Mouse (Mus musculus) forebrain, embryonic 14.5 days (tissue): Measurements from ENCODE around the gene S100a6. TPM values are rescaled to one million over a fixed set of nuclear protein-coding genes. Genes with fewer than 3 reads are reported as not detected.
A peak's percentile ranks its signal among the peaks of the same experiment; 100 is the strongest.

Experiments
- ATAC-seq: fragments of 200-750 bp; cut with Nextera tagmentation; 2 replicates; pipeline ENCODE4 v1.8.0; 2017; ENCODE audit warnings: mild to moderate bottlenecking, moderate library complexity
- DNase-seq: peaks from one replicate; pipeline ENCODE4 v3.0.0-alpha.2; 2015; ENCODE audit warnings: low spot score
- H3K27ac ChIP-seq: fragments of 300-500 bp; sonication (generic); 2 replicates; pipeline ENCODE4 v1.5.1; 2014; ENCODE audit warnings: low read depth, mild to moderate bottlenecking, control low read depth, low read length, moderate library complexity
- H3K27me3 ChIP-seq: fragments of 300-500 bp; sonication (generic); replicated peaks from 2 replicates; pipeline ENCODE4 v1.6.1; 2014; ENCODE audit warnings: low read length, control low read depth, mixed read lengths; ENCODE audit not compliant: control insufficient read depth, insufficient read depth
- H3K36me3 ChIP-seq: fragments of 300-500 bp; sonication (generic); 2 replicates; pipeline ENCODE4 v1.6.1; 2014; ENCODE audit warnings: low read length, control low read depth; ENCODE audit not compliant: control insufficient read depth, insufficient read depth
- H3K4me1 ChIP-seq: fragments of 300-500 bp; sonication (generic); 2 replicates; pipeline ENCODE4 v1.6.1; 2014; ENCODE audit warnings: antibody characterized with exemption, low read length, control low read depth; ENCODE audit not compliant: control insufficient read depth, insufficient read depth
- H3K4me2 ChIP-seq: fragments of 300-500 bp; sonication (generic); 2 replicates; pipeline ENCODE4 v1.6.1; 2014; ENCODE audit warnings: mild to moderate bottlenecking, control low read depth, low read length
- H3K4me3 ChIP-seq: fragments of 300-500 bp; sonication (generic); 2 replicates; pipeline ENCODE4 v1.5.1; 2014; ENCODE audit warnings: low read depth, low read length, control low read depth
- H3K9ac ChIP-seq: fragments of 300-500 bp; sonication (generic); 2 replicates; pipeline ENCODE4 v1.6.1; 2014; ENCODE audit warnings: mild to moderate bottlenecking, low read length, control low read depth, moderate library complexity
- H3K9me3 ChIP-seq: fragments of 300-500 bp; sonication (generic); replicated peaks from 2 replicates; pipeline ENCODE4 v1.6.1; 2016; ENCODE audit warnings: low read length, control low read depth, mixed read lengths; ENCODE audit not compliant: control insufficient read depth
- whole genome bisulfite sequencing: fragments of 180-500 bp; shearing (Covaris S2); extraction: QIAGEN DNeasy Blood & Tissue Kit; methylation state at CpG from one replicate; pipeline ENCODE4 v1.1.7; 2014; 5-methylcytosine and 5-hydroxymethylcytosine counted together
- polyA plus RNA-seq: library from polyadenylated mRNA; unstranded; fragments of >200 nt; fragmentation: Nextera tagmentation; extraction: Ambion mirVana; gene quantifications from 2 replicates; pipeline ENCODE4 v1.2.1, GENCODE M21; 2014

S100a6 gene
- polyA plus RNA-seq, 1 experiment from 2014 or later: 22.8 TPM

GRCm38 (mm10) chr3:90649832-90650231, 37.1 kb downstream of the S100a6 start:
- Histone ChIP-seq H3K4me1 (no peaks in the 10 kb centered on the region), H3K9ac (no peak overlapping the region), H3K27me3 (no peaks in the 10 kb centered on the region), H3K4me3 (no peak overlapping the region), H3K9me3 (no peaks in the 10 kb centered on the region), H3K4me2 (no peak overlapping the region), H3K27ac (no peak overlapping the region), H3K36me3 (no peaks in the 10 kb centered on the region)
- no peak for DNase-seq
- ATAC-seq: no peak
- 90% methylated on average over 2 of the region's 2 CpGs for WGBS

- H3K9ac ChIP-seq: no peak overlapping the region
- H3K4me2 ChIP-seq: no peak overlapping the region
- no peaks in the 10 kb centered on the region for H3K27me3 ChIP-seq
- H3K4me1 ChIP-seq: no peaks in the 10 kb centered on the region
- H3K4me3 ChIP-seq: no peak overlapping the region
- DNase-seq: peak; percentile 91
- no peaks in the 10 kb centered on the region for H3K36me3 ChIP-seq
- no peak overlapping the region for H3K27ac ChIP-seq
- WGBS: 33% methylated on average over 5 of the region's 5 CpGs
- no peaks in the 10 kb centered on the region for H3K9me3 ChIP-seq
- ATAC-seq: peak; percentile 80
These were observed 40.3 kb downstream of the S100a6 start for GRCm38 (mm10) chr3:90652878-90653508.

- H3K9ac ChIP-seq: no peak within 1 kb of the TSS
- H3K36me3 ChIP-seq: no peaks in the 10 kb centered on the region
- H3K9me3 ChIP-seq: no peaks in the 10 kb centered on the region
- no peaks in the 10 kb centered on the region for H3K4me1 ChIP-seq
- H3K4me2 ChIP-seq: no peak within 1 kb of the TSS
- no peak within 1 kb of the TSS for H3K4me3 ChIP-seq
- H3K27me3 ChIP-seq: no peaks in the 10 kb centered on the region
- DNase-seq (no peak), ATAC-seq (no peak)
- H3K27ac ChIP-seq: no peak within 1 kb of the TSS
These were observed 41.0 kb downstream of the S100a6 start, which contains the start of gene S100a7a for GRCm38 (mm10) chr3:90653717-90654116. Gene S100a7a (plus strand): TSS chr3:90654017.

GRCm38 (mm10) chr3:90657405-90657804, 44.7 kb downstream of the S100a6 start:
- H3K27ac ChIP-seq: no peak overlapping the region
- H3K4me1 ChIP-seq: no peaks in the 10 kb centered on the region
- H3K36me3 ChIP-seq: no peaks in the 10 kb centered on the region
- H3K27me3 ChIP-seq: no peaks in the 10 kb centered on the region
- H3K4me3 ChIP-seq: no peak overlapping the region
- no peak overlapping the region for H3K4me2 ChIP-seq
- H3K9ac ChIP-seq: no peak overlapping the region
- WGBS: 73% methylated on average over 4 of the region's 4 CpGs
- ATAC-seq: no peak
- no peaks in the 10 kb centered on the region for H3K9me3 ChIP-seq
- peak; percentile 3 for DNase-seq

- ATAC-seq: no peak
- no peak for DNase-seq
- no peaks in the 10 kb centered on the region for H3K27me3 ChIP-seq
- no peak overlapping the region for H3K4me2 ChIP-seq
- no peak overlapping the region for H3K9ac ChIP-seq
- H3K4me1 ChIP-seq: no peaks in the 10 kb centered on the region
- no peak overlapping the region for H3K4me3 ChIP-seq
- no peaks in the 10 kb centered on the region for H3K9me3 ChIP-seq
- no peak overlapping the region for H3K27ac ChIP-seq
- no peaks in the 10 kb centered on the region for H3K36me3 ChIP-seq
These were observed 46.8 kb downstream of the S100a6 start for GRCm38 (mm10) chr3:90659364-90660044.

GRCm38 (mm10) chr3:90664219-90664618, 51.5 kb downstream of the S100a6 start:
- no peak overlapping the region for H3K9ac ChIP-seq
- no peak overlapping the region for H3K4me3 ChIP-seq
- WGBS: 88% methylated on average over 2 of the region's 2 CpGs
- no peaks in the 10 kb centered on the region for H3K36me3 ChIP-seq
- H3K9me3 ChIP-seq: no peaks in the 10 kb centered on the region
- 0 out of 2 replicates have a peak, but pooled peaks cover 2% of the 10 kb centered on the region for H3K4me1 ChIP-seq
- ATAC-seq (no peak), DNase-seq (peak; percentile 19)
- no peak overlapping the region for H3K27ac ChIP-seq
- H3K27me3 ChIP-seq: no peaks in the 10 kb centered on the region
- no peak overlapping the region for H3K4me2 ChIP-seq

GRCm38 (mm10) chr3:90668846-90669245, 56.2 kb downstream of the S100a6 start, which contains the start of gene S100a8:
Gene S100a8 (plus strand): TSS chr3:90668978.
- no peaks in the 10 kb centered on the region for H3K9me3 ChIP-seq
- H3K27me3 ChIP-seq: no peaks in the 10 kb centered on the region
- no peaks in the 10 kb centered on the region for H3K36me3 ChIP-seq
- no peak within 1 kb of the TSS for H3K4me3 ChIP-seq
- H3K9ac ChIP-seq: no peak within 1 kb of the TSS
- H3K4me1 ChIP-seq: 0 out of 2 replicates have a peak, but pooled peaks cover 2% of the 10 kb centered on the region
- ATAC-seq (no peak), DNase-seq (peak; percentile 10)
- no peak within 1 kb of the TSS for H3K4me2 ChIP-seq
- 42% methylated on average over 8 of the region's 8 CpGs for WGBS
- H3K27ac ChIP-seq: no peak within 1 kb of the TSS
